Mouse (Mus musculus) heart, embryonic 14.5 days (tissue): Measurements from ENCODE around the gene Il17re. TPM values are rescaled to one million over a fixed set of nuclear protein-coding genes. Genes with fewer than 3 reads are reported as not detected.

Source experiments
- ATAC-seq: fragments of 200-750 bp; cut with Nextera tagmentation; 2 replicates; pipeline ENCODE4 v1.8.0; 2017; ENCODE audit warnings: low read depth, moderate TSS enrichment; ENCODE audit not compliant: insufficient number of reproducible peaks, insufficient read depth, low FRiP score
- H3K27ac ChIP-seq, 2 experiments: fragments of 200-500 bp in 1 of 2; fragments of 300-500 bp in 1 of 2; sonication (generic) in 1 of 2; replicated peaks in 1 of 2; 2 replicates each; pipeline ENCODE4 v1.5.1; 2012 to 2014; ENCODE audit warnings: low read depth in 2 of 2, low read length in 2 of 2, control low read depth in 1 of 2, mild to moderate bottlenecking in 1 of 2, mixed read lengths in 1 of 2; ENCODE audit not compliant: control insufficient read depth in 1 of 2, insufficient read depth in 1 of 2
- H3K27me3 ChIP-seq: fragments of 300-500 bp; sonication (generic); 2 replicates; pipeline ENCODE4 v1.6.1; 2014; ENCODE audit warnings: mild to moderate bottlenecking, low read length, control low read depth; ENCODE audit not compliant: control insufficient read depth, insufficient read depth
- H3K36me3 ChIP-seq: fragments of 300-500 bp; sonication (generic); 2 replicates; pipeline ENCODE4 v1.6.1; 2014; ENCODE audit warnings: mild to moderate bottlenecking, control low read depth, low read length, mixed read lengths; ENCODE audit not compliant: control insufficient read depth, insufficient read depth
- H3K4me1 ChIP-seq, 2 experiments: fragments of 200-500 bp in 1 of 2; fragments of 300-500 bp in 1 of 2; sonication (generic) in 1 of 2; 2 replicates each; pipeline ENCODE4 v1.6.1; 2012 to 2014; ENCODE audit warnings: low read length in 2 of 2, control low read depth in 1 of 2, mixed read lengths in 1 of 2; ENCODE audit not compliant: control insufficient read depth in 2 of 2, insufficient read depth in 2 of 2
- H3K4me2 ChIP-seq: fragments of 300-500 bp; sonication (generic); 2 replicates; pipeline ENCODE4 v1.6.1; 2014; ENCODE audit warnings: mild to moderate bottlenecking, low read length
- H3K4me3 ChIP-seq, 2 experiments: fragments of 200-500 bp in 1 of 2; fragments of 300-500 bp in 1 of 2; sonication (generic) in 1 of 2; 2 replicates each; pipeline ENCODE4 v1.5.1; 2012 to 2014; ENCODE audit warnings: low read length in 2 of 2, mild to moderate bottlenecking in 2 of 2, control low read depth in 1 of 2, low read depth in 1 of 2, moderate library complexity in 1 of 2; ENCODE audit not compliant: control insufficient read depth in 1 of 2, insufficient read depth in 1 of 2
- H3K9ac ChIP-seq: fragments of 300-500 bp; sonication (generic); 2 replicates; pipeline ENCODE4 v1.6.1; 2014; ENCODE audit warnings: mild to moderate bottlenecking, low read length
- H3K9me3 ChIP-seq: fragments of 300-500 bp; sonication (generic); 2 replicates; pipeline ENCODE4 v1.6.1; 2016; ENCODE audit warnings: low read length, control low read depth; ENCODE audit not compliant: control insufficient read depth
- WGBS: fragments of 180-500 bp; shearing (Covaris S2); extraction: QIAGEN DNeasy Blood & Tissue Kit; methylation state at CpG from one replicate; pipeline ENCODE4 v1.1.7; 2014; 5-methylcytosine and 5-hydroxymethylcytosine counted together
- polyA plus RNA-seq: library from polyadenylated mRNA; unstranded; fragments of >200 nt; fragmentation: Nextera tagmentation; extraction: Ambion mirVana; gene quantifications from 2 replicates; pipeline ENCODE4 v1.2.1, GENCODE M21; 2014

Gene Il17re
- 0.99 and 1.4 TPM in 2 replicates for polyA plus RNA-seq

DNA sequence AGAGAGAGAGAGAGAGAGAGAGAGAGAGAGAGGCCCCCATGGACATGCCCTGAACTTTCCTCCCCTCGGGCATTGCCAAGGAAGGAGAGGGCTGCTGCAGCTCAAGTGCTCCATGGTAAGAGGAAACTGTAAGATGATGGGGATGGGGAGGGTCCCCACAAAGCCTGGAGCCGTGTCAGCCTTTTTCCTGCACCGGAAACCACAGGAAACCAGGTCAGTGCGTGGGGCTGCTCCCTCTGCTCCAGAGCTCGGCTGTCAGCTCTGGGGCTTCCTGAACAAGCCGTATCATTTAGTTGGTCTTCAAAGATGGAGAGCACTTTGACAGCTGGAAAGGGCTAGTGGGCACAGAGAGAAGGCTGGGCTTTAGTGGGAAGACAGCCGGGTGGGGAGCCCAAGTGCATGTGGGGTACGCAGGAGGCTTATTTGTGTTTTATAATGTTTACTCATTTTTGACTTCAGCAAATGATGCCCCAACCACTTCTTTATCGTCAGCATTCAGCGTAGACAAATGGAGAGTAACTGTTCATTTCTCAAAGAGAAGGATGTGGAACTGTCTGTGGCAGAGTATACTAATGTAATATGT, at the start of gene Il17re:
TSS of gene Il17re (plus strand) at position 533 of the 583 bp plus-strand sequence.
- ATAC-seq = no peak
- 63% methylated on average over 10 of the region's 10 CpGs for WGBS
- no peak within 1 kb of the TSS for H3K27ac ChIP-seq

GRCm38 (mm10) chr6:113410001-113410400, 48.3 kb upstream of the Il17re start:
- H3K27me3 ChIP-seq = no peaks in the 10 kb centered on the region
- H3K4me3 ChIP-seq = no peak overlapping the region
- H3K27ac ChIP-seq = no peak overlapping the region
- H3K9me3 ChIP-seq = no peaks in the 10 kb centered on the region
- H3K36me3 ChIP-seq = peaks cover 17% of the 10 kb centered on the region; the same call in 1 of the 2 replicates
- 50% methylated on average over 1 of the region's 1 CpGs for WGBS
- ATAC-seq = no peak
- H3K4me1 ChIP-seq = no peaks in the 10 kb centered on the region
- no peak overlapping the region for H3K9ac ChIP-seq
- no peak overlapping the region for H3K4me2 ChIP-seq

More for the DNA sequence above, at the start of gene Il17re:
- H3K4me1 ChIP-seq = no peaks in the 10 kb centered on the region; a peak in 1 of 4 replicates
- no peak within 1 kb of the TSS for H3K4me3 ChIP-seq
- H3K36me3 ChIP-seq = no peaks in the 10 kb centered on the region
- H3K9me3 ChIP-seq = no peaks in the 10 kb centered on the region
- no peak within 1 kb of the TSS for H3K4me2 ChIP-seq
- no peak within 1 kb of the TSS for H3K9ac ChIP-seq
- no peaks in the 10 kb centered on the region for H3K27me3 ChIP-seq

DNA sequence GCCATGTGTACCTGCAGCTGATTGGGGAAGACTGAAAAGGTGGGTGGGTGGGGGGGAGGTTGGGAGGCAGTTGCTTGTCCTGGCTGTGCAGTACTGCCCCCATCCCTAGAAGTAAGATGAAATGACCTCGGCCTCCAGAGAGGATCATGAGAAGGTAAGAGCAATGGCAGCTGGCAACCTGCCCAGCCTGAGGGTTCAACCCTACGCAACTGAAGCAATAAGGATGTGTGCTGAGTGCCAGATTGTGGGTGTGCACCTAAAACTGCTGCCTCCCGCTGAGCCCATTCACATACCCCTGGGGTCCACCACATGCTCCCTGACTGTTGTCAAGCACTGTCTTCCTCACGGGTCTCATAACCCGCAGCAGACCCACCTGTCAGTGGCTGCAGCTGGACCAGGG, 41.9 kb upstream of the Il17re start:
- Histone ChIP-seq H3K4me3 (no peak overlapping the region), H3K9ac (no peak overlapping the region), H3K4me1 (peaks cover 4 to 14% of the 10 kb centered on the region in 2 experiments; a peak in 3 of 4 replicates), H3K36me3 (peaks cover 4% of the 10 kb centered on the region; the same call in 1 of the 2 replicates), H3K27me3 (no peaks in the 10 kb centered on the region), H3K4me2 (no peak overlapping the region), H3K27ac (no peak overlapping the region), H3K9me3 (no peaks in the 10 kb centered on the region)
- ATAC-seq = no peak
- WGBS = 71% methylated on average over 5 of the region's 5 CpGs

GRCm38 (mm10) chr6:113418441-113419198, 39.7 kb upstream of the Il17re start:
- Histone ChIP-seq H3K36me3 (peaks cover 4% of the 10 kb centered on the region; the same call in 1 of the 2 replicates), H3K4me1 (peaks cover 4 to 14% of the 10 kb centered on the region in 2 experiments; a peak in 3 of 4 replicates), H3K4me2 (peak overlapping the region; percentile 90), H3K27me3 (no peaks in the 10 kb centered on the region), H3K9ac (peak overlapping the region; percentile 74), H3K27ac (0 out of 4 replicates have a peak overlapping the region, but pooled peaks of 1 of the 2 experiments have one; percentile 0), H3K9me3 (no peaks in the 10 kb centered on the region), H3K4me3 (peak overlapping the region; percentile 49 to 79)
- peak; percentile 31 for ATAC-seq
- 11% methylated on average over 16 of the region's 16 CpGs for WGBS

DNA sequence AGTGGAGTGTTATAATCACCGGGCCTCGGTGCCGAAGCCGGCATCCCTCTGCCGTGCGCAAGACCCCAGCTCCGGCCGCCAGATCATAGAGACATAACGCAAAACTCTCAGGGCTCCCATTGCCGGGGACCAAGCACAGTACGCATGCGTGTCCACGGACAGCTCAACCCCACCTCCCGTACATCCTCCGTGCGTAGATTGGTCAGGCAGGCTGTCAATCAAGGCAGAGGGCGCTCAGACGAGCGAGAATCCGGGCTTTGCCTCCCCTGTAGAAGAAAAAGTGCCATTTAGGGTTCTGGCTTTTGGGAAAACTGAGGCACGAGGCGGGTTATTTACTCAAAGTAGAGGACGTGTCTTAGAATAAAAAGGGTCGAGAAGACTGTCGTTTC, 39.1 kb upstream of the Il17re start, which contains the start of gene Rpusd3:
TSS of gene Rpusd3 (minus strand) at position 142 of the 389 bp plus-strand sequence.
- Histone ChIP-seq H3K27me3 (no peaks in the 10 kb centered on the region), H3K9me3 (no peaks in the 10 kb centered on the region), H3K4me2 (peak within 1 kb of the TSS; percentile 90), H3K9ac (peak within 1 kb of the TSS; percentile 74), H3K36me3 (peaks cover 4% of the 10 kb centered on the region; the same call in 1 of the 2 replicates), H3K27ac (0 out of 4 replicates have a peak within 1 kb of the TSS, but pooled peaks of 1 of the 2 experiments have one; percentile 0), H3K4me3 (peak within 1 kb of the TSS; percentile 49 to 79), H3K4me1 (peaks cover 4 to 14% of the 10 kb centered on the region in 2 experiments; a peak in 3 of 4 replicates)
- ATAC-seq = peak; percentile 95
- under 1% methylated on average over 25 of the region's 25 CpGs for WGBS

DNA sequence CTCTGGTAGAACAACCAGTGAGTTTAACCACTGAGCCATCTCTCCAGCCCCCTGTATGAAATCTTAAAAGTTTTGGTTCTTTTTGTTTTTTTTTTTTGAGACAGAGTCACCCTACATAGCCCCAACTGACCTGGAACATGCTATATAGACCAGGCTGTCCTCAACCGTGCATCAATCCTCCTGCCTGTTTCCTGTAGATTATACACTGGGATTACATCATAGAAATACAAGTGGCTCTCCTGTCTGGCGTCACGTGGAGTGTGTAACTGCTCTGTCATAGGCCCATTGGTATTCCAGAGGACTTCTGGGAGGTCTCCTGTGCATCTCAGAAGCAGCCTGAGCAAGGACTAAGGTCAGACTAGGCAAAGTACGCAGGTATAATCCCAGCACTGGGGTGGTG, 35.3 kb upstream of the Il17re start:
- ATAC-seq = no peak
- Histone ChIP-seq H3K27ac (no peak overlapping the region), H3K36me3 (no peaks in the 10 kb centered on the region)

GRCm38 (mm10) chr6:113424187-113424586, 34.1 kb upstream of the Il17re start:
- Histone ChIP-seq H3K4me2 (no peak overlapping the region), H3K9me3 (no peaks in the 10 kb centered on the region; the same call in 1 of the 2 replicates), H3K4me1 (0 out of 4 replicates have a peak, but pooled peaks cover 0 to 3% of the 10 kb centered on the region in 2 experiments), H3K36me3 (no peaks in the 10 kb centered on the region), H3K9ac (no peak overlapping the region), H3K27ac (no peak overlapping the region), H3K4me3 (no peak overlapping the region), H3K27me3 (no peaks in the 10 kb centered on the region)
- WGBS = 74% methylated on average over 7 of the region's 7 CpGs
- no peak for ATAC-seq

More for the DNA sequence above, 35.3 kb upstream of the Il17re start:
- WGBS = 48% methylated on average over 4 of the region's 4 CpGs
- H3K4me3 ChIP-seq = no peak overlapping the region
- no peak overlapping the region for H3K9ac ChIP-seq
- H3K4me1 ChIP-seq = peaks cover 4 to 10% of the 10 kb centered on the region in 2 experiments; a peak in 3 of 4 replicates
- no peak overlapping the region for H3K4me2 ChIP-seq
- no peaks in the 10 kb centered on the region for H3K27me3 ChIP-seq
- no peaks in the 10 kb centered on the region; the same call in 1 of the 2 replicates for H3K9me3 ChIP-seq
